Mouse (Mus musculus) T-helper 2 cell (primary cell): ENCODE results near the gene Vmp1.

Experiments
- in situ Hi-C: fragments of 300-600 bp; cut with MboI, MseI; formaldehyde crosslinking; loops from one replicate; pipeline ENCODE4 v1.15.1; 2025; ENCODE audit warnings: high pct_unique_total_duplicates

Vmp1 gene

DNA sequence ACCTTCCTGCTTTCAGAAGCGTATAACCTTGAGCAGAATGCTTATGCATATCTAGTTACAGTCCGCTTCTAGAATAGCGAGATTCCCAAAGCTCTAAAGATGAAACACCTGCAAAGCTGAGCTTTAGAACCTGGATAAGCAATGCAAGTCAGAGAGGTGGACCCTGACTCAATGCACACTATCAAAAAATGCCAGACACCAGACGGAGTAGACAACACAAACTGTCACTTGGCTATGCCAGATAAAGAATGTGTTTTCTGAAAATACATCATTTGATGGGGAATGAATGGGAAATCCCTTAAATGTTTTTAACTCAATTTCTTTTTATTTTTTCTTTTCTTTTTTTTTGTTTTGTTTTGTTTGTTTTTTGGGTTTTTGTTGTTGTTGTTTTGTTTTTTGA, 8.1 kb downstream of the Vmp1 start:
- in situ Hi-C loops, result loop anchor here (5.0 kb wide), 1 partner anchor 48 kb away; no protein-coding TSS in a partner anchor

DNA sequence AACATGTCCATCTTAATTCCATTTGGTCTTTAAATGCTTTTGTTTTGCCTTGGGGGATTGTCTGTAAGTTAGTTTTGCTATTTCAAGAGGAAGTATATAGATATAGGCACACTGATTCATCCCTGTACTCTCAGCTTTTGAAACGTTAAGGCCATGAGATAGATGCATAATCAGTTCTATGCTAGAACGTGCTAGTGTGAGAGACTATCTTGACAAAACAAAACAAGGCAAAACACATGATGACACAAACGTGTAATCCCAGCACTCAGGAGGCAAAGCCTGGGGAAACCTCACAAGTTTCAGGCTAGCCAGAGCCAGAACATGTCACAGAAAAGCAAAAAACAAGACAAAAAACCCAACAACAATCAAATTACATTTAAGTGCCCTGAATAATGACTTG, 10.9 kb downstream of the Vmp1 start:
- in situ Hi-C loops, result no loop called here

DNA sequence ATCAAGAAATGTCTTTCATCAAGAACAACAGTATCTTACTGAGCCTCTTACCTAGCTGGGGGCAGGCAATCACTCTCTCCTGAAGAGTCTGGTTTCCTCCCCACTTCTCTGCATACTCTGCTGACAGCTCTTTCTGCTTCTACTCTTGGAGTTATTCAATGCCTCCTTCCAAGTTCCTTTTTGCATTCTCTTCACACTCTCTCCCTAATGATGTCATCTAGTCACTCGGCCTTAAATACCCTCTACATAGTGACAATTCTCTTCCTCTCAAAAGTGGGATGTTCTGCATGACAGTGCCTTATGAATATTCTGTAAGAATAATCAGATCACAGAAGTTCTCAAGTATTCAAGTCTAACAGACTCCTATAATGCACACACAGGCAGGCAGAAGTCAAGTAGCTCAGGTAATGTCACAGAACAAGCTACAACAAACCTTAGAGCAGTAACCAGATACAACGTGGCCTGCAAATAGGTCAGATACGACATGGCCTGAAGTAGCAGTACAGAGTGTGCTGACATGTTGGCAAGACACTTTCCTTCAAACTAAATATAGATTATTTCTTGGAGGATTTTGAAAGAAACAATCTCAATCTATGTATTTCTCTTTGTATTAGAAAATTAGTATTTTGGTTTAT, 12.5 kb downstream of the Vmp1 start:
- in situ Hi-C loops, result no loop called here

DNA sequence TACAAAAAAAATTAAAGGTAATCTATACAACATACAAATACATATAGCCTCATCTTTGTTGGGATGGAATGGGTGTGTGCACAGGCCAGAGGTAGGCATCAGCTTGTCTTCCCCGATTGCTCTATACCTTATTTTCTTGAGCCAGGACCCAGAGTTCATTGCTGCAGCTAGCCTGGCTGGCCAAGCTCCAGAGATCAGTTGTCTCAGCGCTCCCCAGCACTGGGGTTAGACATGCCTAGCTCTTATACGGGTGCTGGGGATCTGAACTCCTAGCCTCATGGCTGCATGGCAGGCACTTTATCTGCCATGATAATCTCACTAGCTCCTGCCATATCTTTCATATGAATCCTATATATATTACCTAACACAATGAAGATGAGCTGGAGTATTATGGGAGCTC, 15.5 kb downstream of the Vmp1 start:
- in situ Hi-C loops, result no loop called here

DNA sequence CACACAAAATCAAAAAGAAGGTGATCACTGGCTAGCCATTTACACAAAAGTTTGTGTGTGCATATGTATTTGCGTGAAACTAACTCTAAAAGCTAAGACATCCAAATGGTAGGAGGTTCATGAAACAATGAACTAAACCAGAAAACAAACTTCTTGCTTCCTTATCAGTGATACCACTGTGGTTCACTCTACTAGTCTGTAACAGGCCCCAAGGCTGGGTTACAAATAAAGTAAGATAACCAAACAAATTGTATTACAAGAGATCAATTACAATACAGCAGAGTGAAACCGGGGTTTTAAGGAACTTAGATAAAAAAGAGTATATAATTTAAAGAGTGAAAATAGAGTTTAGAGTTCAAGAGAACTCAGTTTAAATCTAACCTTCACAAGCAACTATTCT, 16.1 kb downstream of the Vmp1 start:
- in situ Hi-C loops, result no loop called here

DNA sequence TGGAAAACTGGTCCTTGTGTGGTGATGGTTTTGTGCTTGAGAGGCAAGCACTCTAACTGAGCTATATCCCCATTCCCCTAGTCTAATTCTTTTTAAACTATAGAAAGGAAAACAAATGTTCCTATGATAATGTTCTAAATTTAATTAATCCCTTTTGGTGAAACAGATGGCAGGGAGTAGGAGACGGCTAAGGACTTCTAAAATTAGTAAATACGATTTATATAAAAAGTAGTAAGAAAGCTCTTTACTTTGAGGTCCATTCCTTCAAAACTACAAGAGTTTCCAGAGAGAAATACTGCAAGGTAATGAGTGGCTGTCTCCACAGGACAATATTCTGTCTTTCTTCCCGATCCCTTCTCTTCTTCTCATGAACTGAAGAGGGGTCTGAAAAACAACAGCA, 19.2 kb downstream of the Vmp1 start:
- in situ Hi-C loops, result no loop called here

DNA sequence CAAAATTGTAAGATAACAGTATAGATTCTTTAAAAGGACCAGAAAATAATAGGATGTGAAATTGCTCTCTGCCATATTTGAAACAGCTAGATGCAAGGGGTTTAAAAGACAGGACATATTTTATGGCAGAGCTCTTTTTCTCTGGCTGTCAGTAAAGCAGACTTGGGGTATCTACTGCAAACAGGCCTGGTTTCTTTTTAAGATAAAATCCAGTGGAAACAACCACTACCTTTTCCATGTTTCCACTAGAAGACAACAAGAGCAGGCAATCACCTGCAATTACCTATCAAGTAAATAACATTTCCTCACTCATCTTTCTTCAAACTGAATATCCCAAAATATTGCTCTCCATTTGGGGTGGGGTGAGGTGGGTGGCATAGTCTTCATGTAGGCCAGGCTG, 19.7 kb downstream of the Vmp1 start:
- in situ Hi-C loops, result no loop called here

DNA sequence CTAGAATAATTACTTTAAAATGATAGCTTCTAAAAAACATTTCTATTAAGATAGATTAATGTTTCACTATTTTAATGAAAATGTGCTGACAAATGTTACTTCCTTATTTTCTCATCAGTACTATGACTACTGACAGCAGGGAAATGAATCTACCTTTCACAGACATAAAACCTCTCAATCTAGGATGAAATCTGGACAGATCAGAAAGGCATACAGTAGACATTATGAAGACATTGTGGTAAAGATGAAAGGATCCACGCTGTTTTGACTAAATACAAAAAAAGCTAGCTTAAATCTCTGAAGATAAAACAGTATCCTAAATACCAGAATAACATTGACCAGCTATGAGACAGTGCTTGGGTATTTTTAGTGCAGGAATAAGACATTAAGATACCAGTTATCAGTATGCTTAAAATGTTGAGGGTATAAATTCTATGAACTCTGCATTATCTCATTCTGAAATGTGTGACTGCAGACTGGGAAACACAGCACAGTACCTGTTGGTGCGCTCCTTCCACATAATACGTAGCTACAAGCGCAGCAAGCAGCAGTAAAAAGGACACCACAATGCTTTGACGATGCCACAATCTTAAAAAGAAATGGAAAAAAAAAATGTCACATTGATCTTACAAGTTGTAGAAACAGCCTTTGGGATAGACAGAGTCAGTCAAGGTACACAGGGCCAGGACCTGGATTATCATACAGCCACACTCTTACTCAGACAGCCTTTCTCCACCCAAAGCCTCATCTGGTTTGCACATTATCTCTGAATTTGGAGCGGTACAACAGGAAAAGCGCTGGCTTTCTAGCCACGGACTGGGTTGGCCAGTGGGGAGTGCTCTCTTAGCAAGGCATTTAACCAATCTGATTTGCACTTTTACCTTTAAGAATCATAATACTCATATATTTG, 20.4 kb downstream of the Vmp1 start:
- in situ Hi-C loops, result no loop called here

DNA sequence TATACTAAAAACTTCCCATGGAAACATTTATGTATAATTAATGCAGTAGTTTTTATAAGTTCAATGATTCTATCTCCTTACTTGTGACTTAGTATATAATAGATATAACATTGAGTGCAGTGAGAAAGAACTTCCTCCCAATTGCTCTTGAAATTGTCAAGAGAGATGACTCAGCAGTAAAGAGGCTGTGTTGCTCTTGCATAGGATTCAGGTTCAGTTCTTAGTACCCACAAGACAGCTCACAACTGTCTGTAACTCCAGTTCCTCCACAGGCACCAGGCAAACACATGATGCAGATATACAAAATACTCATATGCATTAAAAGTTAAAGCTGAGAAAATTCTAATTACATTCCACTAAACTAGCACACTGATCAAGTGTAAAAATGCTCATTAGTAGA, 25.8 kb downstream of the Vmp1 start:
- in situ Hi-C loops, result loop anchor here (5.0 kb wide), 1 partner anchor 91 kb away; no protein-coding TSS in a partner anchor

DNA sequence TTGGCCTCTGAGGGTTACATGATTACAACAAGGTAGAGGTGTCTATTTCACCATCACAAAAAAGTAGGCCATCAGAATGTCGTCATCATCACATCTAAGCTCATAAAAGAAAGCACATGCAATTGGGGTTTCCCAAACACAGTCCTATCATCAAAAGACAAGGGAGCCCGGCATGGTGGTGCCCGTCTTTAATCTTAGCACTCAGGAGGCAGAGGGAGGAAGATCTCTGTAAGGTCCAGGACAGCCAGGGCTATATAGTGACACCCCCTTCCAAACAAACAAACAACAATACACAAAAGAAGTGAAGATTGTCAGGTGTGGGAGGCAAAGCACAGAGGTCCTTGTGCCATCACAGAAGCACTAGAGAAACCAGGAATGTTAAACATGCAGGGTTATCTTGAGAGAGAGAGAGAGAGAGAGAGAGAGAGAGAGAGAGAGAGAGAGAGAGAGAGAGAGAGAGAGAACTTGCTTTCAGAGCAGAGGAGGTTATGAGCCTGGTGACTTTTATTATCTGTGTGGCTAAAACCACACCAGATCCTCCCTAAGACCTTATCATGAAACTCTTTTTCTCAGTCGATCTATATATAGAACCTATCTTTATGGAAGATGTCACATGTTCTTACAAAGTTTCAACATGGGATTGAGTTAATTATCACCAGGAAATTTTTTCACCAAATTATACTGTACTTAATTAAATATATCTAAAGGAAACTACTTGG, 26.6 kb downstream of the Vmp1 start:
- in situ Hi-C loops, result loop anchor here (5.0 kb wide), 1 partner anchor 90 kb away; no protein-coding TSS in a partner anchor

DNA sequence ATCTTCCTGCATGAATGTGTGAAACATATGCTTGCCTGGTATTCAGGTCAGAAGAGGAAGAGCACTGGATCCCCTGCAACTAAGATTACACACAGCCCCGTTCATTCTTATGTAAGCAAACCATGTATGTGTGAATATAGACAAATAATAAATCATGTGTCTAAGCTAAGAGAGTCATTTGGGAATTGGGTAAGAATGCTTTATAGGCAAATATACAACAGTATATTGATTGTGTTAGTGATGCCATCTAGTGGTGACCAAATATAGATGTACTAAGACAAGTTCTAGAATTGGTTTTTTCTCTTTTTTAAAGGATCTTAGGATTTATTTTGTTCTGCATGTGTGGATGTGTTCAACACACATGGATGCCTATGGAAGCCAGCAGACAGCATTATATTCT, 28.0 kb downstream of the Vmp1 start:
- in situ Hi-C loops, result loop anchor here (5.0 kb wide), 1 partner anchor 88 kb away; no protein-coding TSS in a partner anchor

DNA sequence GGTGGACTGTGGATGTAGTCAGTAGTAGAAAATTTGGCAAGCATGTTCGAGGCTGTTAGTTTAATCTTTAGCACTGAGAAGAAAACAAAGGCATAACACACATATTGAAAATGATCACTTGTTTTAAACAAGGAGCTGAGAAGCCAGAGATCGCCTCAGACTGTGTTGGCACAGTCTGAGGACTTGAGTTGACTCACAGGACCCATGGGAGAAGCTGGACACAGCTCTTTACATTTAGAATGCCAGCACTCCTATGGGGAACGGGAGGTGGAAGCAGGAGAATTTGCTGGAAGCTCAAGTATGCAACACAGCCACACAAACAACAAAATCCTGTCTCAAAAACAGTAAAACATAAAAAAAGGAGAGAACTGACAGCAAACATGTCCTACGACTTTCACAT, 29.5 kb downstream of the Vmp1 start:
- in situ Hi-C loops, result no loop called here

DNA sequence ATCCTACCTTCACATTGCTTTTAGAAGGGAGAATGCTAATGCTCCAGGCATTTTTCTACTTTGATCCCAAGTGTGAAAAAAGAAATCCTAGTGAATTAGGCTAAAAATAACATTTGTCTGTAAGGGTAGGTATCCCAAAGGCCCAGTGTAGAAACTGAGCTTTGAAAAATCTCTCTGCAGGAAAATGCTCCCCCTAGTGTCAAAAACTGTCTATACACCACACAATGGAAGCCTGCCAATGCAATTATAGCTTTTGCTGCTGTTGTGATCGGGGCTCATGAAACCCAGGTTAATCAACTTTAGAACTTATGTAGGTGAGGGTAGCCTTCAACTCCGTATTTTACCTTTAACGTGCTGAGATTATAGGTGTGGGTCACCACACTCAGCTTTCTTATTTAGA, 30.2 kb downstream of the Vmp1 start:
- in situ Hi-C loops, result no loop called here

DNA sequence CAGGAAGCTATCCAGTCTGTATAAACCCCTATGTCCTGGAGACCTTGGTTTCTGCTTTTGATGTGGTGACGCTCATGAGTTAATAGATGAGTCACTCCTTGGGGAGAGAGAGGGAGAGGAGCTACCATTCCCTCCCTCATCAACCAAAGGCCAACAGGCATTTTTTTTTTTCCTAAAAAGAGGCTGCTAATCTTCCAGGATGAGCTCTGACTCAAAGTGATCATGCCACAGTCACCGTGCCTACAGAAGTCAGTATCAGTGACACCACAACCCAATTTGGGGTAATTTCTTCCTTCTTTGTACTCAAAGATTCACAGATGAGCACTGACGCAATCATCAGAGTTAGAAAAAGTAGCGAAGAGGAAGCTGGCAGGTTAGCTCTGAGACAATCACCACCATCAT, 31.1 kb downstream of the Vmp1 start:
- in situ Hi-C loops, result no loop called here

DNA sequence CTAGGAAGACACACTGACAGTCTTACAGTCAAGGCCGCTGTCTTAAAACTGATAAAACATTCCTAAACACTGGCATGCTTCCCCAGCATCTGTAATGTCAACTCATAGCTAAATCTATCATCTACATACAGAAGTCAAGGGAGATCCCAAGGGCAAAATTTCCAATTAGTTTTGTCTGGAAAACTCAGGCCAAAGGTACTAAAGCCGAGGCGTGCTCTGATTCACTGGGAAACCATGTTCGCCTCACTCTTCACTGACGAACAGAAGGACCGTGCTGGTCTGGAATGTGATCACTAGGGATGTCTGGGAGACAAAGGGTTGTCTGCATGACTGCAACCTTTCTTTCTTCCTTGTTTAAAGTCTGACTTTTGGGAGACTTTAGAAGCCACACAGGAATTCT, 33.0 kb downstream of the Vmp1 start:
- in situ Hi-C loops, result no loop called here

DNA sequence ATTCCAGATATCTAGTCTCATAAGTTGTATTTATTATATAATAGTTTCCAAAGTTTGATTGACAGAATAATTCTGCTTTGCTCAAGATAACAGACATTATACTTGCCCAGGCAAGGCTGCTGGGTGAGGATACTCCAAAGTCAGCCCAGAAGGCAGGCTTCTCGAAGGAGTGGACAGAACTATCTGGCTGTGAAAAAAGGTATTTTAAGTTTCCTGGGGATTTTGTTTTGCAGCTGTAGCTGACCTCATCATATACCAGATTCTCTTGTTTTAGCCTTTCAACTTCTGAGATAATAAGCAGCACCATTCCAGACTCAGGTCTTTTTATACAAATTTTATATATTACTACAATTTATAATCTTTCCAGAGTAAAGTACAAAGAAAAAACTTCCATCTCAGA, 34.1 kb downstream of the Vmp1 start:
- in situ Hi-C loops, result no loop called here

DNA sequence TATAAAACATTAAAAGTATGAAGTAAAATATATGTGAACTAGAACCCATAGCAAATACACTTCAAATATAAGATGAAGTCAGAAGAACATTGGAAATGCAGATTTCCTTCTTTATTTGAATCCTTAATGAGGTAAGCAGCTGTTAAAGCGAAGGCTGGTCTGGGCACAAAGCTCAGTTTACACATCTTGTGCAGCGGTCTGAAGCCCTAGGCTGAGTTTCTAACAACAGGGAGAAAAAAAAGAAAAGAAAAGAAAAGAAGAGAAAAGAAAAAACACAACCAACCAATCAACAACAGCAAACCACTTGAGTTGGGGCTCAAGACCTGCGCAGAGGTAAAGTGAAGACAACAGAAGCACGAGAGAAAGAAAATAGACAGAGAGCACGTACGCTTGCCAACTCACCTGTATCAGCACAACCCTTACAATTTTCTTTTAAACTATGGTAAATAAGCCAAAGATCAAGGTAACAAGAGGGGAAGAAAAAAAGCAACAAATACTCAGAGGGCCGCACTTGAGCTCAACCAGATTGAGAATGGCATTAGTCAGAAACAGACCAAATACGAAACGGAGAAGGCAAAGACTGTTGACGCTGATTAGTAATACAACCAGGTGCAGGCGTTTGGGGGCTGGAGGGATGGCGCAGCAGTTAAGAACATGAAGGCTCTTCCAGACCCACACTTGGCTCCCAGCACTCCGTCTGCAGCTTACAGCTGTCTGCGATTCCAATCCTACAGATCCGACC, 35.8 kb downstream of the Vmp1 start:
- in situ Hi-C loops, result no loop called here

DNA sequence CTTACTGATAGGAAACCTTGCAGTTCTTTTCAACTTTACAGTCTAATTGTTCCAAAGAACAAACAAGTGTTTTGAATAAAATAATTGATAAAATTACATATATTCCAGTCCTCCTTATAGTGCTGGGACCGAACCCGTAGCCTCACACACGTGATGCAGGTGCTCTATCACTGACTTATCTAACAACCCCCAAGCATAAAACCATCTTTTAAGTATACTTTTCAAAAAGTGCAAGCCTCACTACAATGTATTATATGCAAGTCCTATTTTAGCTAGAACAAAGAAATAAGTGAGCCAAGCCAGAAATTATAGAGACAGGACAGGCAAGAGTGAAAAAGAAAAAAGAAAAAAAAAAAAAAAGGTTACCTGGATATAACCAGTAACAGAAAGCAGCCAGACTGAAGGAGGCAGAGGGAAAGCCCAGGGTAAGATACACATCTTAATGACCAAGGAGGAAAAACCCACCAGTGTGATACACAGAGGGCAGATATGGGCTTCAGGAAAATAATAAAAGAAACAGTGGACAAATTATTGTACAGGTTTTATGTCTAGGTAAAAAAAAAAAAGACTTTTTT, 36.7 kb downstream of the Vmp1 start:
- in situ Hi-C loops, result no loop called here

DNA sequence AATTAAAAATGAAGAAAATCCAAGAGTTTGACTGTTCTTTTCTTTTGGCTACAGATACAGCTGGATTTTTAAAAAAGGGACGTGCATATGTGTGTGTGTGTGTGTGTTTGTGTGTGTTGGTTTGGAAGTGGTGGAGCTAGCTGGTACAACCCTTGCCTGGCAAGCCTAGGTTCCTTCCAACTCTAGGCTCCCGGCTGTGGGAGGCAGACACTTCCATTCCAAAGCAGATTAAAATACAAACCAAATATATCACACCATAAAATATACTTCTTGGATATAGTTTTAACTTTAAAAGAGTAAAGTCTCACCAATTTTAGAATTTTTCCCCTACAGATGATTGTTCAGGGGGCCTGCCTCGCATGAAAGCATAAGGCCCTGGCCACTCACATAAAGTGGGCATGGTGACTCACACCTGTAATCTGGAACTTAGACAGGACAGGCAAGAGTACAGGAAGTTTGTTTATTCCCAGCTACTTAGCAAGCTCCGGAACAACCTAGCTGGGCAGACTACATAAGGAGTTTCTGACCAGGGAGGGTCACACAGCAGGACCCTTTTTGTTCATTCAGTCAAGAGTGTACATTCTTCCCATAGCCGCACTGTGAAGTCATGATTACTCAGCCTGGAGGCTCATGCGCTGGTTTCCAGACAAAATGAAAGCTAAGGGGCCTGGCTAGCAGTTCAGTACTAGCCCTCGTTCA, 37.4 kb downstream of the Vmp1 start:
- in situ Hi-C loops, result no loop called here

DNA sequence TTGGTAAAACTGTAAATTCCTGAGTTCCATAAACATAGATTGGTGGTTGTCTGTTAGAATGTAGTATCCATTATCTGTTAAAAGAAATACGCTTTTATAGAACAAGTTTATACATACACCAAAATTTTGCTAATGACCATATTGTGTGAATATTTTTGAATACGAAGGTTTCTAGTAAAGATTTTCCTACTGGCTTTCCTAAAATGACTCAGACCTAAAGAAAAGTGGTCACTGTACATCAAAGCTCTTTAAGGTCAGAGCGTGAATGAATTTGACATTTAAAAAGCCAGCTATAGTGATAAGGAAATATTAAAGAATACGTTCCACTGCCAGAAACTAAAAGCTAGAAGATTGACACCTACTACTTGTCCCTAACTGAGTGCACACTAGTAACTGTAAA, 39.1 kb downstream of the Vmp1 start:
- in situ Hi-C loops, result no loop called here

DNA sequence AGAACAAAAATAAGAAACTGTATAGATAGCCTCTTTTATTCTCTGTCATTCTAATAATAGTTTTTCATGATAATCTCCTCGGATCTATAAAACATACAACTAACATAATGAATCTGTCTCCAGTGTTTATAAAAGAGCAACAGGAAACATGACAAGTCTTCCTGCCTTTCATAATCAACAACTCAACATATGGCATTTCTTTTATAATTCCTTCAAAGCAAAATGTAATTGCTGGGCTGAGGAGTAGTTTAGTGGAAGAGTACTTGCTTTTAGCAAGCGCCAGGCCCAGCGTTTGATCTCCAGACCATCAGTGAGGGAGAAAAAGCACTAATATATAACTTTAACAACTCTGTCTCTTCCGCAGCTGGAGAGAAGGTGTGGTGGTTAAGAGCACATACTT, 41.9 kb downstream of the Vmp1 start:
- in situ Hi-C loops, result no loop called here
